Mouse (Mus musculus): ENCODE results near the gene Pfkfb2.

Pfkfb2 gene

DNA sequence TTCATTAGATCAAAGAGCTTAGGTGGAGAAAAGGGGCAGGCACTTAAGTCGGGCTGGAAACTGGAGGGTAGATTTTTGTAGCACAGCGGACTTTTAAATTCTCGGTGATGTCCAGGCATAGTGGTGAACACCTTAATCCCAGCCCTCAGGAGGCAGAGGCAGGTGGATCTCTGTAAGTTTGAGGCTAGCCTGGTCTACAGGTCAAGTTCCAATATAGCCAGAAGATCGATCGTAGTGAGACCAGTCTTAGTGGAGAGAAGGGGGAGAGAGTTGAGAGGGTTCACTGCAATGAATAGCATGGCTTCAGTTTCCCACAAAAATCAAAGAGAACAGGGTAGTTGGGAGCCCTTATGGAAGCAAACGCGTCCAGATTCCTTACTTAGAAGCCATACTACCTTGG is 8.9 kb upstream of the Pfkfb2 start:
- in situ Hi-C loops (cut with MboI): no loop called here

DNA sequence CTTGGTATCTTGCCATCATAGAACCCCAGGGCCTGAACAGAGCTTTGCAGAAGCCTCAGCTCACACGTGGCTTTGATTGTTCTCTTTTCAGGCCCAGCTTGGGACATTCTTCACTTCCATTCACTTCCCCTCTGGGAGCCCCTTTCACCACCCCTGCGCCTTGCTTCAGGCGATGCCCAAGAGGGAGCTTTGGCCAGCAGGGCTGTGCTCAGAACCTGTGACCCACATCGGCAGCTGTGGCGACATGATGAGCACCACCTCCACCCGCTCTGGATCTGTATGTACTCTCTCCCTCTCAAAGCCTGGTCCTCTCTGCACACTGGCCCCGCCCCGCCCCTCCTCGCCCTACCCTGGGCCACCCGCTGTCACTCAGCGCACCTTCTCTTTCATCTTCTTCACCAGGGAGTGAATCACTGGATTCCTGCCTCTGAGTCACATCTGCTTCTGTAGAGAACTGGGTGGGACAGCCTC is 8.4 kb upstream of the Pfkfb2 start:
- in situ Hi-C loops (cut with MboI): no loop called here

DNA sequence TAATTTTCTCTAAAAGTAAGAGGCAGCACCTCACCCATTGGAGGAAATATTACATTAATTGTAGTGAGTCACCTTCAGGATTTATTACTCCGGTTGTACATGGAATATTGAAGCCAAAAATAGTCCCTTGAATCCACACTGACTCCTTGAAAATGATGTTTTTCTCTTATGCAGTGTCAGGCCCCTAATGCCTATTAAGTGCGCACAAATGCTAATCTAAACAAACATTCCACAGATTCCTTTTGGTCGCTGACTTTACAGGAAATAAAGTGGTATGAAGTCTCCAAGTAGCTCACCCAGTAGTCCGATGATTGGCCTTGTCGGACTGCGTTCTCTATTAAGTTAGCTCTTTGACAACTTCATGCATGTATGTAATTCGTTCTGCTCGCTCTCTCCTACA is 5.8 kb upstream of the Pfkfb2 start:
- in situ Hi-C loops (cut with MboI): no loop called here

DNA sequence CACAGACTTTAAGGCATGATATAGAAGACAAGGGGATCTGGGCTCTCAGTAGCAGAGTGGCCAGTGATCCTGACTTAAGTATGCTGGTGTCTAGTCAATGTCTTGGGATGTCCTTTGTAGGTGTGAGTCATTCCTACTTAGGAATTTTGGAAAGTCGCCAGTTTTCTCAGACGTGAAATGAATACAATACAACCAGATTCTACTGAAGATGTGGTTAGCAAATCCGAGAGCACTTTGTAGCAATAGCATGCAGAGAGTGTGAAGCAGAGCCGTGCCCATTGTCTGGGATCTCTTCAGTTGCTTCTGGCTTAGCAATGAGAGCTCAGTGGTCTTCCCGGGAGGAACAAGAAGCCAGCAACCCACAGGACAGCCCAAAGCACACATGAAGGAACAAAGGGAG is 5.4 kb upstream of the Pfkfb2 start:
- in situ Hi-C loops (cut with MboI): no loop called here

DNA sequence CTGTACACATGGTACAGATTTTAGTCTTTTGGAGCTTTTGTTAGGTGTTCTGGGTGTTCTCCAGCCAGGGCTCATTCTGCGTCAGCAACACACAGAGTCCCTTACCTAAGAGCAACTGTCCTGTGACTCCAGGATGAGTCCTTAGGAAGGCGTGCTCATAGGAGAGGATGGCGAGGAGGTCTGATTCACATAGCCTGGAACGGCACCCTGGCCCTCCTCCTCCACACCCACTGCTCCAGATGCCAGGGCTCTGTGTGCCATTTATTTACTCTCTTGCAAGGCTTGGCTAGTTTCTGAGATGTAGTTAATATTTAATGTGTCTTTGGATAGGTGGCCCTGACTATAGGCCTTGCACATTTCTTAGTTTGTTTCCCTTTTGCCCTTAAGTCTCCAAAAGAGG is 4.6 kb upstream of the Pfkfb2 start:
- in situ Hi-C loops (cut with MboI): no loop called here

DNA sequence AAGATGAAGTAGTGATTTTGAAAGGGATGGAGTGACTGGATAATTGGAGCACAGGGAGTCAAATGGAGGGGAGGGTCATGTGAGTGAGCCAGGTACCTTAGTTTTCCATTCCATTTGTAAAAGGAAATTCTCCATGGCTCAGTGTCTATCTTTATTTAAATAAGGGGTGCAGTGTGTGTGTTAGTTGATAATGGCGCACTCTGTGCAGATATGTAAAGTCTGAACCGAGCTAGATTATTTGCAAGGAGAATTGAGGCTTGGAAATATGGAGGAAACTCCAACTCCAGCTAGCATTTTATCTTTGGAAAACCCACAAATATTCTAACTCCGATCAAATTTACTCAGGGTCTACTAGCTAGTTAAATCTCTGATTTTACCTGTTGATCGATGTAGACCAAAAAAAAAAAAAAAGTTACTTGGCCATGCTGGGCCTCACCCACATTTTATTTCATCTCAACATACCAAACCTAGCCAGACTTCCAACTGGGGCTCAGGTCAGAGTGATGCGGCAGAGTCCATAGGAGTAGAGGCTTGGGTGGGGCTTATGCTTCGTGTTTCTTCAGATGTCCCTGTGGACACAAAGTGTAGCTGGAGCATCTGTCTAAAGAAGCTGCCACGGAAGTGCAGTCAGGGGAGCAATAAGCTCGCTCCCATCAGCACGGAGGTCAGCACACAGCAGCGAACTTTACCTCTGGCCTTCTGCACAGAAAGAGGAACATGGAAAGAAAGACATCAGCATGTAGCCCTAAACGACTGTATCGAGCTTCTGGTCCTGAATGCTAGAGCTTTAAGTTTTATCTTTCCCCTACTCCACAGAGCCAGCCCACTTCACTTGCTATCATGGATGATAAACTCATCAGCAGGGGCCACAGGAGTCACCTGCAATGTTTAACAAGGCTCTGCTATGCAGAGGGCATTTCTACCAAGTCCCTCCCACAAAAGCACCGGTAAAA is 3.9 kb upstream of the Pfkfb2 start:
- in situ Hi-C loops (cut with MboI): no loop called here

DNA sequence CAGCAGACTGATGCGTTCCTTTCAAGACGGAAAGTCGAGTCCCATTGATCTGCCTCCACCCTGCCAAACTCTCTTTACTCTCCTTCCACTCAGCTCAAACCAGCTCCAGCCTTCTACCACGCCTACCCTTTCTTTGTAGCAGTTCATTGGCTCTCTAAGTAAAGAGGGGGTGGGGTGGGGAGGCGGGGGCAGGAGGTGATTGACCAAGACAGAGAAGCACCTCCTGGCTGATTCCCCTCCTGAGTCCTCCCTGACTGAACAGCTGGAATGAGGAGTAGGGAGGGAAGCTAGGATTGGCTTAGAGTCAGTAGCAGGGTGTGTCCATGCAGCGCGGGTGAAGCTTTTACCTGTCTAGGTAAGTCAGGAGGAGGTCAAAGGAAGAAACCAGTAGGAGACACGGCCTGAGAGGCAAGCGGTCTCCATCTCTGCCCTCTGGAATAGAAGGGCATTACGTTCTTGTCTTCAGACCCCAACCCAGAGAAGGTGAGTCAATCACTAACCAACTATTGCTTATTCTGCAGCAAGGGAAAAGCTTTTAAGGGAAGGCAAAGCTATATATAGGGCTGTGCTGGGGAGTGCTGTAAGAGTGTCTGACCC is 2.8 kb upstream of the Pfkfb2 start, which contains the start of gene AA986860:
AA986860 (plus strand) TSS at position 236 of the 597 bp plus-strand sequence.
- in situ Hi-C loops (cut with MboI): no loop called here

DNA sequence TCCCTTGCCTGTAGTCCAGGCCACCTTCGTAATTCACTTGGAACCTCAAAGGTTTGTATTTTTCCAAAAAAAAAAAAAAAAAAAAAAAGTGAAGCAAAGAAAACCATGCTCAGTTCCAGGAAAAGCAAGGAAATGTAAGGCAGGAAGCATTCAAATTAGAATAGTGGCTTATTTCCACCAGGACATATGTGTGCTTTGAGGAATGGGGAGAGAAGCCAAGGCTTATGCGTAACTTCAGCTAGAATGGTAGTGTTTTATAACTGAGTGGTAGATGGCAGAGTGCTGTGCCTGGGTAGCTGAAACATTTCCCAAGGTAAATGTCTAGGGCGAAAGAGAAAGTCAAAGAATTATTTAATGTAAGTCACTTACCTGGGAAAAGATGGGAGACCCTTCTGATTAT is 345 bp downstream of the Pfkfb2 start:
- in situ Hi-C loops (cut with MboI): no loop called here

DNA sequence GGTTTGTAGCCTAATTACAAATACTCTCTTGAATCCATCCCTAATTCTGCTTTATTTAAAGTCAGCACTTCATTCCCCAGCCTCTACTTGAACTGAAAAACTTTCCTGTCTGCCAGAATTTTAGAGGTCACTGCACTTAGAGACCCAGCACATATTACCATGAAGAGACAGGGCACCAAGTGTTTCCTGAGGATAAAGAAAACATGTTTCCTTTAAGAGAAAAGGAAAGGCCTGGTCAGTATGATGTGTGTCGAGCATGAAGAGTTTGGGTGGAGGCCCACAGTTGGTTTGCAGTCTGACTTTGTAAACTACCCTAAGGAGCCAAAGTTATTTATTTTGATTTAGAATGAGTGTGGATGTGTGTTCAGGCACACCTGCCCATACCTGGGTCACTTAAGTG is 983 bp downstream of the Pfkfb2 start:
- in situ Hi-C loops (cut with MboI): no loop called here

DNA sequence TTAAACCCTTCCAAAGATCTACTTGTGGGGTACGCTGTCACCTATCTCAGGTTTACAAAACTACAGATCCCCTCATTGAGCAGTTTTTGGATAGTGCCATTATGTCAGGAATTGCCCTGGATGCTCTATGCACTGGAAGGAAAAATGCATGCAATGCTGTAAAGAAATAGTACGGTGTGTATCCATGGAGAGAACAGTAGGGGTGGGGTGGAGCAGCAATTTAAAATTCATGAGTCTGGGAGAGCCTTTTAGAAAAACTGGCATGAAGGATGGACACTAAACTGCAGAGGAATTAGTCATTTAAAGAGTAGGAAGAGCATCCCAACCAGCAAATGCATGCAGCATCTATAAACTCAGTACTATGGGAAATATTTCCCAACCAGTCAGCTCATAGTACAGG is 2.7 kb downstream of the Pfkfb2 start:
- in situ Hi-C loops (cut with MboI): no loop called here

DNA sequence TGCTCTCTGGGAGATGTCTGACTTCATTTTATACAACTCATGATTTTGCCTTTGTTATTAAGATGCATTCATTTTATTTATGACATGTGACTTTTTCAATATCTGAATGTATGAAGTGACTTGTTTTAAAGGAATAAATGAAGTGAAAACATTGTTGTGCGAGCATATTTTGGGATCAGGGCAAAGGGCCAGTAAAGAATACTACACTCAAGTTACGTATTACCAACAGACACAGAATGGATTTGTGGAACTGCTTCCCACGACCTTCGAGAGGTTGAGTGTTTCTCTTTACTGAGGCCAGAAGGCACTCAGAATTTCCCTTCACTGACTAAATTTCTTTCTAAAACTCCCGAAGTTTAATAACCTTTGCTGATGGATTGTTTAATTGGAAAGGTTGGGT is 4.8 kb downstream of the Pfkfb2 start:
- in situ Hi-C loops (cut with MboI): no loop called here

DNA sequence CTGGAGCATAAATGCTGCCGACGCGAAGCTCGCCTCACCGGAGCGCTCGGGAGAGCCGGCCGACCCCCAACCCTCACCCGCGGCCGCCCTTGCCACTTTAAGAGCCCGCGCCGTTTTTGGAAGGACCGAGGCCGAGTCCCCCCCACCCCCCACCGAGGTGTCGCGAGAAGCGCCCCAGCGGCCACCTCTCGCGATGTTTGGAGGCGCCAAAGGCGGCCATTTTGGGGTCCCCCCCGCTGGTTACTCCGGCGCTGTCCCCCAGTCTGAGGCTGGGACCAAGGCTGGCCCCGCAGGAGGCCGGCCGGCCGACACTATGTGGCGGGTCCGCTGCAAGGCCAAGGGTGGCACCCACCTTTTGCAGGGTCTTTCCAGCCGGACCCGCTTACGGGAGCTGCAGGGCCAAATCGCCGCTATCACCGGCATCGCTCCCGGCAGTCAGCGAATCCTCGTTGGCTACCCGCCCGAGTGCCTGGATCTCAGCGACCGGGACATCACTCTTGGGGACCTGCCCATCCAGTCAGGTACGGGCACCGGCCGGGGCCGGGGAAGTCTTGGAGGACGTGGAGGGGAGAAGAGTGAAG is 11.7 kb downstream of the Pfkfb2 start, which contains the start of gene Yod1:
Yod1 (plus strand) TSS at position 37 of the 581 bp plus-strand sequence.
- in situ Hi-C loops (cut with MboI): no loop called here

DNA sequence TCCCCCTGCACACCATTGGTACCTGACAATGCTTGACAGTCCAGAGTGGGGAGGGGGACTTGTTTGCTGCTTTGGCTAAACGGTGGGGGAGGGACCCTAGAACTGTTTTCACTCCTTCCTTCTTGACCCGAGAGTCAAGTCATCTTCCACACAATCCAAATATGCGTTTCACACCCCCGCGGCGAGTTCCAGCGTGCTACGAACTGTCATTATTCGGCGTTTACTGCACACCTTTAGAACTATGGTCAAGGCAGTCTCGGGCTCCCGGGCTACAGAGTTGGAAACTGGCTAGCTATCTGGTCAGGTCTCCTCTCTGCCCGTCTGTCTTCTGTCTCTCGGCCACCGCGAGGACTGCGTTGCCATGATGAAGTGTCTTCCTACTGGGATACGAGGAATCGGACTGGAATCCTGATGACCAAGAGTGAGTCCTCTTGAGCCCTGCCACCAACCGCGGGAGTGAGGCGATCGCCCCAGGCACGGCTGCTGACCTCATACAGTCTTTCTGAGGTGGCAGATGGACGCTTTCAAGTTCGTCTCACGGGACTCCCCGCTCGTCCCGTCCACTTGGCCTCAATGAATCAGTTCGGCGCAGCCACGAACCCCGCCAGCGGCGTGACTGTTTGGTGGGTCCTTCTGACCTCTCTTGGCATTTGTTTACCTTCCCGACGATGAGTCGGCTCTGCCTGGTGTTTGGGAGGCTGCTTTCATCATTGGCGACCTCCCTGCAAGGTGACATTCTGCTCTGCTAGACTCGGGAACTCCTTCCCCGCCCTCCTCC is 12.4 kb downstream of the Pfkfb2 start:
- in situ Hi-C loops (cut with MboI): no loop called here

DNA sequence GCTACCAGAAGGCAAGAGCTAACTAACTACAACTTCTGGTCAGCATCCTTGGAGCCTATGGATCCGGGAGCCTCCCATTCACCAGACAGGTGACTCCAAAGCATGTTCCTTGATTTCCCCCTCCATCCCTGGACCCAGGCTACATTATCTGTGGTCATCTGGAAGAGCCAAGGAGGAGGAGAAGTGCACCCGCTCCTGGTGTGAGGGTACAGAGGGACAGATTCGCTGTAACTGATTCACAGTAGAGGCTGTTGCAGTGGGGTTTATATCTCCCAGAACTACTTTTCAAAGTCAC is 12.9 kb downstream of the Pfkfb2 start:
- in situ Hi-C loops (cut with MboI): no loop called here

DNA sequence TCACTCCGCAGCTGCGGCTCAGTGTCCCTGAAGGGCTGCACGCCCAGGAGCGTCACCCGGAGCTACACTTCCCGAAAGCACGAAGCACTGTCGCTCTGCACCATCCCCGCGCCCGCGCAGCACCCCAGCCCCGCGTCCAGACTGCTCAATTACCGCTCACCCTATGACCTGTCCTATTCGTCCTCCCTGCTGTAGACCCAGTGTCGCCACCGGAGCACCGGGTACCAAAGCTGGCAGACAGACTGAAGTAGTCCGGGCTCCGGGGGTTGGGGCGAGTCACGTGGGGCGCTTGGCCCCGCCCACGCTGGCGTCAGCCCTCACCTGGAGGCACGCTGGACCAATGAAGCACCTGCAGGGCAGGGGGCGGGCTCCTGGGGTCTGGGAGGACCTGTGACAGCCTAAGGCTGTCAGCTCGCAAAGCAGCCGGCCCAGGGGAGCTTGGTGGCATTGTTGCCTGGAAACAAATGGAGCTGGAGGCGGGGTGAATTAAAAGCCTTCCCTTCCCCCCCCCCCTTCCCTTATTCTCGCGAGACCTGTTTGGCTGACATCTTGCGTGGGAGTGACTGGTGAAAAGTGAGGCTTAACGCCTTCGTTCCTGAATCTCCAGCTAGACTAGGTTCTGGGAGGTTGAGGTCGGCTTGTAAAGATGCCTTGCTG is 13.4 kb downstream of the Pfkfb2 start, which contains the start of gene Gm29427:
Gm29427 (minus strand) TSS at position 239 of the 657 bp plus-strand sequence.
- in situ Hi-C loops (cut with MboI): no loop called here

DNA sequence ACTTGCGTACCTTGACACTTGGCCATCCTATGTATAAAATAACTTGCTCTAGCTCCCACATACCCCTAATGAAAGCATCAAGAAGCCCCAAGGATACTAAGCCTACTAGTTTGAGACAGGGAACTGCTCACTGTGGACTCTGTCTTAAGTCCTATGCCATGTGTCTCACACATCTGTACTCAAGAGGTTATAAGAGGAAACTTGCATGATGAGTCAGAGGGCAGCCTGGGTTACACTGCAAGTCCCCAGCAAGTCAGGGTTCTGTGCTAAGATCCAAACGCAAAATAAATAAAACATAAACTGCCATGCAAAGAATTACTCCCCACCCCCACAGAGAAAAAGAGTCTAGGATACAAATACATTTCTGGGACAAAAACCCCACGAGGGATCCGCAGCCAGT is 15.0 kb downstream of the Pfkfb2 start:
- in situ Hi-C loops (cut with MboI): no loop called here

DNA sequence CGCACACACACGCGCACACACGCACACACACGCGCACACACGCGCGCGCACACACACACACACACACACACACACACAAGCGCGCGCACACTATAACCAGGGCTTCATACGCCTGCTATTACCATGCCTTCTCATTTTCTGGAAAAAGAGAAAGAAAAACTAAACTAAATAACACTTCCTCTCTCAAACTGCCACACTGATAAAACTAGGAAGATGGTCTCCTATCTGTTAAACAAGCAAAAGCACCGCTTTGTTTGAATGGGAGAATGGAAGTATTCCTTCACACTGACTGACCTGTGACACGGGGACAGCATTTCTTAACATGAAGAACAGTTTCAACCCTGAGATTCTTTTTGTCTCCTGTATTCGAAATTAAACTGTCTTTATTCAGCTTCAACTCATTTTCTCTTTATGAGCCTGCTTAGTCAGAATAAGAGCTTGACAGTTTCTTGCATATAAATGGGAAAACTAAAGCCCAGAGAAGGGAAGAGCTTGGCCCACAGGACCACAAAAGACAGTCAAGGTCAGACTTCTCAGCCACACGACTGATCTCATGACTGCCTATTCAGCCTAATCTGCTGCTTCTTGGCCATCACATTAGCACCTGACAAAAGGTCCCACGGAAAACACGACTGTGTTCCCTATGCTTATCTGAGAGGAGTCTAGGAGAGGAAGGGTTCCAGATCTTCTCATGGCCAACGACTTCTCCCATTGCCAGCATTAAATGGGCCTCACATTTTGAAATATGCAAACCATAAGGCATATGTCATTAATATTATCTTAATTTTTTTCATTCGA is 18.6 kb downstream of the Pfkfb2 start:
- in situ Hi-C loops (cut with MboI): no loop called here

DNA sequence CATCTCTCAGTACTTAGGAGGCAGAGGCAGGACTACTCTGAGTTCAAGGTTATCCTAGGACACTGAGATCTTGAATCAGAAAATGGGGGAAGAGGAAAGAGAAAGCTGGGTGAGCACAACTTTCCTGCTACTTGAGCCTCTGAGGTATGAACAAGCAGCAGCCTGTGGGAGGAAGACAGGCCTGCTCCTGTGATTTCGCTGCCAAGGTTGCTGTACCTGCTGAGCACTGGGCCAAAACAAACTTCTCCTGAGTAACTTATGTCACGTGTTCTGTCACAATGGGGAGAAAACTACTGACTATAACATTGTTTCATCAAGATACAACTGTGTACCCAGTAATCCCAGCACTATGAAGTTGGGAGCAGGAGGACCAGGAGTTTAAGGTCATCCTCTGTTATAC is 25.4 kb downstream of the Pfkfb2 start:
- in situ Hi-C loops (cut with MboI): no loop called here

DNA sequence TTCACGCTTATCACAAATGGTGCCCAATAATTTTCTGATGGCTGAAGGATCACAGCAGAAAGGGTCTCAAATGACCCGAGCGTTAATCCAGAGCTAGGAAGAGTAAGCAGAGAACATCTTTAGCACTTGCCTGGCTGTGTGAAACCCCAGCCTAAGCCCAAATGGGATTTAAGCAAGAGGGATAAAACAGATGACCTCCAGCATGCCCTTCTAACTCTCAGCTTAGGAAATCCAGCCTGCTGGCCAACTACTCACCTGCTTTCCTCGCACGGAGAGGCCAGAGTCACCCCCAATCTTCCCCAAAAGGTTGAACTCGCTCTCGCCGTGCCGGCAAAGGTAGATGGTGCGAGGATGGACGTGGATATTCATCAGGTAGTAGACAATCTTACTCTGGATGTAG is 27.1 kb downstream of the Pfkfb2 start:
- in situ Hi-C loops (cut with MboI): no loop called here

DNA sequence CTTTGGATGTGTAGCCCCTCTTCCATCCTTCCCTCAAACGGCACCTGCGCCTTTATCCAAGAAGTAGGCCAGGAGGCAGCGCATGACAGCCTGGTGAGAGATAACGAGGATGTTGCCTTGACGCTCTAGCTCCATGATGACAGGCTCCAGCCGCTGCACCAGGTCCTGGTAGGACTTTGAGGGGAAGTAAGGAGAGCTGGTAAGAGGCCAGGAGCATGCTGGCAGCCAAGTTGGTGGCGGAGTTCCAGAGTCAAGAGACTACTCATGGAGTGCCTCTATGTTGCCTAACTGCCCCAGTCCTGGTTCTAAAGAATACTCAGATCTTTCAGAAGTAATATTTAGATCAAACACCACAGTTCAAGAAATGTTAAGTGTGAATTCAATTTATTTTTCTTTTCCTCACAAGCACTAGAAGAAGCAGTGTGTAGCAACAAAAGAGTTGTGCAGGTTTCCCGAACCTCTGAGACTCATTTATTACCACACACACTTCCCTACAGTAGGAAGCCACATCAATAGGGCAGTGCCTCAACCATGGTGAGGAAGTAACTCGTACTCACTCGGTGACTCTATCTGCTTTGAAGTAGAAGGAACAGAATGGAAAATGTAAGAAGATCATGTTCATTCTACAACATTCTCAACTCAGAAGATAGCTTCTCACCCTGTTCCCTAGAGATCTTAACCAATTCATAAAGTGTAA is 29.0 kb downstream of the Pfkfb2 start:
- in situ Hi-C loops (cut with MboI): no loop called here

Data from mature B cell (primary cell).